Mouse (Mus musculus): ENCODE data around the gene Car12. TPM values are rescaled to one million over a fixed set of nuclear protein-coding genes. Genes with fewer than 3 reads are reported as not detected.

Gene Car12
- total RNA-seq (2017): 0.12 and 0.74 TPM in 2 replicates

DNA sequence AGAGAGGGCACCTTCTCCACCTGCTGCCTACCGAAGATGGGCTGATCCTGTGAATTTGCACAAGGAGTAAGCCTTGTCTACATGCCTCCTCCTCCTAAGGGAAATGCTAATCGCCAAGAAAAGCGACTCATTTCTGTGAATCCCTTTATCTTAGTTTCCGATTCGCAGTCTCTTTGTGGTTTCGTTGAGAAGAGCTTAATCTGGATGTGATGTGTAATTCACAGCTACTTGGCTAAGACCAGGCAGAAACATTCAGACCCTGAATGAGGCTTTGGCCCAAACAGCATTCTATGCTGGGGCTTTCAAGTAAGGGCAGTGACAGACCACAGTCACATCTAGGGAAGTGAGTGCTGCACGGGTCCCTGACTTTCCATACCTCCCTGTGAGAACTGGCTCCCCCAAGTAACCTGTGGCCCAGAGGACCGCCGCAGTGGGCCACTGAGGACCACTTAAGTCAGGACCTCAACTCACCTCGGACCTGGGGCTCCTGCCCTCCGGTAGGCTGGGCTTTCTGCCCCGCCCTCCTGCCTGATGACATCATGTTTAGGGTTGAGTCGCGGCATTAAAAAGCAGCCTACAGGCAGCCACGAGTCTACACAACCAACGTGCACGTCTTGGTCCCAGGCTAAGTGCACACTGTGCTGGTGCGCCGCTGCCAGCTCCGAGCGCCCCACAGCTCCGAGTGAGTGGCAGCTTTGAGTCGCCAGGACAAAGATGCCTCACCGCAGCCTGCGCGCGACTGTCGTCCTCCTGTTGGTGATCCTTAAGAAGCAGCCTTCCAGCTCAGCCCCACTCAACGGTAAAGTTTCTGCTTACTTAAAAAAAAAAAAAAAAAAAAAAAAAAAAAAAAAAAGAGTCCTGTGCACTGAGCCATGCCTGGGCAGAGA is at the start of gene Car12:
Gene Car12, plus strand, starts transcription at position 552 of the 887 bp plus-strand sequence.
- ATAC-seq (ENCODE audit: extremely low read depth, insufficient number of reproducible peaks, low FRiP score, poor library complexity, severe bottlenecking): peak; percentile 58; the same call in 1 of the 2 replicates

DNA sequence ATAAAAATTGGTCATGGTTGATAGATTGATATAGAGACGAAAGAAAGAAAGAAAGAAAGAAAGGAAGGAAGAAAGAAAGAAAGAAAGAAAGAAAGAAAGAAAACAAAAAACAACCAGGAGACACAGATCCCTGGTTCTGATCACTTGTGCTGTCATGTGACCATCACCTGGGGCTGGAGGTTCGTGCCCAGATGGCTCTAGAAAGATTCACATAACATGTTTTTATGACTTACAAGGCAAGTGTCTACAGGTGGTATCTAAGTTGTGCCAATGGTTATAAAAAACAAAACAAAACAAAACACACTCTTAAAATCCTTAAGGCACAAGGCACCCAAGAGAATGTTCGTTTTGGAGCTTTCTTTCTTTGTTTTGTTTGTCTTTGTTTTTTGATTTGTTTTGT is 49.7 kb upstream of the Car12 start:
- ATAC-seq (ENCODE audit: extremely low read depth, insufficient number of reproducible peaks, low FRiP score, poor library complexity, severe bottlenecking): no peak

DNA sequence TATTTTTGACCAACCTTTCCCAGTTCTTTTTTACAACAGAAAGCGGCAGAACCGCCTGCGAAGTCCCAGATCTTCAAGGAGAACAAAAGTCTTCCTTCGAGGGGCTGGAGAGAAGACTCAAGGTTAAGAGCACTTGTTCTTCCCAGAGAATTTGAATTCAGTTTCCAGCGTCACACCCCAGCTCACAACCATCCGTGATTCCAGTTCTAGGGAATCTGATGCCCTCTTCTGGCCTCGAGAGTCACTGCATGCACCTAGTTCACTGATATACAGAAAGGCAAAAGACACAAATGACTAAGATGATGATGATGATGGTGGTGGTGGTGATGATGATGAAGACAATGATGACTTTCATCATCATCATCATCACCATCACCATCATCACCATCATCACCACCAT is 48.9 kb upstream of the Car12 start:
- ATAC-seq (ENCODE audit: extremely low read depth, insufficient number of reproducible peaks, low FRiP score, poor library complexity, severe bottlenecking): no peak

DNA sequence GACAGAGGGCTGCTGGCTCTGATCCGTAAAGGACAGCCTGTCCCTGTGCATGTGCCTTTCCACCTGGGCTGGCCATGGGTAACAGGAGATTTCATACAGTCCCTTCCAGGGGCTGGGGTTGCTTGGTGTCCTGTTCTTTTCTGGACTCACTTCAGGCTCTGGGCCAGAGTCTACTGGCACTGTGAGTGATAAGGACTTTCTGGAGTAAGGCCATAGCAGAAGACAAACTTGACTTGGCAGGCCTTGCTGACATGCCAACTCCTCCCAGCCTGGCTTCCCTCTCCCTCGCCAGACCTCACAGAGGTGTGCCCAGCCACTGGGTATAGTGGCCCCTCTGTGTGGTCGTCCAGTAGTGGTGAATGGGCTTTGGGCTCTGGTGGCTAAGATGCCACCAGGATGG is 47.3 kb upstream of the Car12 start:
- no peak for ATAC-seq (ENCODE audit: extremely low read depth, insufficient number of reproducible peaks, low FRiP score, poor library complexity, severe bottlenecking)

DNA sequence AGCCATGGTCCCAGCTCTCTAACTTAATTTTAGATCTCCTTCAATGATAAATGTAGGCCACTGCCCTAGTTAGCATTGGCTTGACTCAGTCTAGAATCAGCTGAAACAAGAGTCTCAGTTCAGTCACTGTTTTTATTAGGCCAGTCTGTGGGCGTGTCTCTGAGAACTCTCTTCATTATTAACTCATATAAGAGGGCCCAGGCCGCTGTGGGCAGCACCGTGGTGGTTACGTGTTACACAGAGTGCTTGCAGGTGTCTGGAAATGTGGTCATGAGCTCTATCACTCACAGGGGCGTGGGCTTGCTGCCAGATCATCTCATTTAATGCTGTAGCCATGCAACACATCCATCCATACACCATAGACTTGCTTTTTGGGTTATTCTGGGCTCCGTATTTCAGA is 46.4 kb upstream of the Car12 start:
- ATAC-seq (ENCODE audit: extremely low read depth, insufficient number of reproducible peaks, low FRiP score, poor library complexity, severe bottlenecking): no peak

DNA sequence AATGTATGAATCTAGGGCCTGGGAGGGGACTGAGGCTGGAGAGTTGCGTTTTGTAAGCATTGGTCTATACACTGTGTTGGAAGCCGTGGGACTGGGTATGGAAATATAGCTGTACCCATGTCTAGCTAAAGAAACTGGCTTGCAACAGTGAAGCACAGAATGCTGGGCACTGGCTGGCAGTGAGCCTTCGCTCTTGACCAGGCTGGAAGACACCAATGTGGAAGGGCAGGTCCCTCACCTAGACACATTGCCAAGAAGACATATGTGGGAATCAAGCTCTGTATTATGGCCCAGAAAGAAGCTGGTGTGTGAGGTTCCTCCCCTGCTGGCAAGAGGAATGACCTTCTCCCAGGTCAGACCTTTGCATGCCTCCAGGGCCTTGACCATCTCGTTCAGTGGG is 45.6 kb upstream of the Car12 start:
- no peak for ATAC-seq (ENCODE audit: extremely low read depth, insufficient number of reproducible peaks, low FRiP score, poor library complexity, severe bottlenecking)

DNA sequence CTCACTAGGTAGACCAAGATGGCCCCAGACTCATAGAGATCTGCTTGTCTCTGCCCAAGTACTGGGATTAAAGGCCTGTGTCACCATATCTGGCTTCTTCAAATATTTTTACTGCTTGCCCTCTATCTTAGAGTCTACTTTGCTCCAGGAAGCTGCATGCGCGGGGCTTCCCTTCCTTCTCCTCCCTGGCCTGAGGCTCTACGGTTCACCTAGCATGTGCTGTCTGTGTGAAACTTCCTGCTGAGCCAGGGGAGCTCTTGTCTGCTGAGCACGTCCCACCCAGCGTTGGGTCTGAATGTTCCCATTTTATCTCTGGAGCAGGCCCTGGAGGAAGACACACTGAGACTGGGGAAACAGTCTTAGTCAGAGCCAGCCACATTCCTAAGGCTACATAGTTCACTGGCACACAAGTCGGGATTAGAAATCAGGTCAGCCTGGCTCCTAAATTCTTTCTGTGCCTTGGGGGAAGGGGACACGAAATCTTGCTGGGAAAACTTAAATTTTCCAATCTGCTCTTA is 43.9 kb upstream of the Car12 start:
- ATAC-seq (ENCODE audit: extremely low read depth, insufficient number of reproducible peaks, low FRiP score, poor library complexity, severe bottlenecking): no peak

DNA sequence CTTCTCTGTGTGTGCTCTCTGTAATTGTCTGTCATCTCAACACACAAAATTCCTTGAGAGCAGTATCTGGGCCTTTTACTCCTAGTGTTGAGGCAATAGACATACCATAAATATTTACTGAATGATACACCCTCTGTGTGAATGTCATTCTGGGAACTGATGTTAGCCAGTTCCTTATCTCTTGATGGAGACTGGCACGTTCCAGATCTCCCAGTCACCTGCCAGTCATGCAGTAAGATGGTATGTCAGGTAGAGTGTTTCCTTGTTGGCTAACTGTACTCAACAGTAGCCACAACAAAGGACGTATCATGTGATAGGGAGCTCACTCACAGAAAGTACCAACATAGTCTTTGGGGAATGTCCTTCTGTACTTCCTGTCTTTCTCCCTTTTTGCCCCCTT is 39.7 kb upstream of the Car12 start:
- no peak for ATAC-seq (ENCODE audit: extremely low read depth, insufficient number of reproducible peaks, low FRiP score, poor library complexity, severe bottlenecking)

DNA sequence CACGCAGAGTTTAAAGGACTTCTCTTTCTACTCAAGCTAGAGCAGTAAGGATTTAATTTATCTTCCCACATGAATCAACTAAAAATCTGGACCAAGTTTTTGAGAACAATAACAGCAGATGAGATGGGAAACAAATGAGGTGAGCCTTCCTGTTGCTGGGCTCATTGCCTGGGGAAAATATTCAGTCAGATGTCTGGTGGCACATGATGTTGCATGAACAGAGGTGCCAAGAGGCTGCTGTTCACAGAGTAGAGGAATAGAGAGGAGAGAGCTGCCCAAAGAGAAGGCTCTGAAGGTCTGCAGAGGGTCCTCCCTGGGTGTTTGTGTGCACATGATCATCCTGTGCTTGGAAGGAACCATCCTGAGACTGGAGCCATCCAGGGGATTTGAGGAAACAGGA is 37.9 kb upstream of the Car12 start:
- ATAC-seq (ENCODE audit: extremely low read depth, insufficient number of reproducible peaks, low FRiP score, poor library complexity, severe bottlenecking): no peak

DNA sequence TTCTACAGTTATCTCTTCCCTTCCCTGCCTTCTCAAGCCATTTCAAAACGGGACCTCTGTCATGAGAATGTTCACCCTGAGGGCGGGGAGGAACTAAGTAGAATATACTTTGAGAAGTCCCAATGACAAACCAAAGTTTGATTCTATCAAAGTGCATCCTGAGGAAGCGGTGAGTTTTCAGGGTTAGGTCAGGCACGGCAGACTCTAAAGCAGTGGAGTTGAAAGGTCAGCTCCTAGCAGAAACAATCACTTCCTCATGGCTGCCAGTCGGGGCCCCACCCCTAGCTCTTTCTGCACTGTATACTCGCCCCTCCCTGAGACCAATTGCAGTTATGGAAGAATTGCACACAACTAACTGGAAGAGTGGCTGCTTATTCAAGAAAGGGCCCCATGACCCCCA is 33.4 kb upstream of the Car12 start:
- peak; percentile 60; the same call in 1 of the 2 replicates for ATAC-seq (ENCODE audit: extremely low read depth, insufficient number of reproducible peaks, low FRiP score, poor library complexity, severe bottlenecking)

DNA sequence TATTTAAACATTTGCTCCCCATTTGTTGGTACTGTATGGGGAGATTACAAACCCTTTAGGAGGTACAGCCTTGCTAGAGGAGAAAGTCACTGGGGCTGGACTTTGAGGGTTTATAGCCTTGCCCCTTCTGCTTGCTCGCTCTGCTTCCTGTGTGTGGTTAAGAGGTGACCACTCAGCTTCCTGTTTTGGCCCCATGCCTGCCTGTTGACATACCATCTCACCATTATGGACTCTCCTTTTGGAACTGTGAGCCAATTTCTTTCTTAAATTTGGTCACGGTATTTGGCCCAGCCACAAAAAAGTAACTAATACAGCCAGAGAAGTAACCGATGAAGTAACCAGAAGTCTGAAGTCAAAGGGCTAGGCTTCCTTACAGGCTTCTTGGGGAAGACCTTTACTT is 30.7 kb upstream of the Car12 start:
- peak; percentile 93 for ATAC-seq (ENCODE audit: extremely low read depth, insufficient number of reproducible peaks, low FRiP score, poor library complexity, severe bottlenecking)

DNA sequence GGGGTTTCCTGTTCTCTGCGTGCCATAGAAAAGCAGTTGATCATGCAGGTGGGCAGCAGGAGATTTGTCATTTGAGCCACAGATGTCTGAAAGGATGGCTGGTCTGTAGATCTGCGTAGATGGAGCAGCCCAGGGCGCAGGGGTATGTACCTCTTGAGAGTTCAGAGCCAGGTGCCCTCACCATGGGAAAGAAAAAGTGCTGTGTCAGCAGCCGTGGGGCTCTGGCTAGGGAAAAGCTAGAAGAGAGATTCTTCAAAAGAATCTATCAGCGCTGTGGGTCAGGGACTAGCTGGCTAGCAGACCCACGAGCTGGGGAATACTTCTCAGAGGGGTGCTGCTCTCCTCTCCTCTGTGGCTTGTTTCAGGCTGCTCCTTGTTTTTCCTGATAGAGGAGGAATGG is 27.8 kb upstream of the Car12 start:
- ATAC-seq (ENCODE audit: extremely low read depth, insufficient number of reproducible peaks, low FRiP score, poor library complexity, severe bottlenecking): no peak

DNA sequence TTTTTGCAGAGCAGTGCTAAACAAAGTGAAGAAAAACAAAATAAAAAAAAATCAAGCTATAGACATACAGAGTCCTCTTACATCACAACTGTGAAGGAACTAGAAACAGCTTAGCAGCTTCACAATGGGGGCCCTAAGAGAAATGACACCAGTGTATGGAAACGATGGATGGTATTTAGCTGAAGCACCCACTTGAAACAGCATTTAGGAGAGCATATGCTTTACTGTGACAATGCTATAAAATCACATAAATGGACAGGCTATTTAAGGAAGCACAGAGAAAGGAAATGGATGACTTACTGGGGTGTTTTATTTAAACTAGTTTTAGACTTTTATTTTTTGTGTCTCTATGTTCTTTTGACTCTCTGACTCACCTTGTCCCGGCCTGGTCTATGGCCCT is 25.8 kb upstream of the Car12 start:
- ATAC-seq (ENCODE audit: extremely low read depth, insufficient number of reproducible peaks, low FRiP score, poor library complexity, severe bottlenecking): no peak

DNA sequence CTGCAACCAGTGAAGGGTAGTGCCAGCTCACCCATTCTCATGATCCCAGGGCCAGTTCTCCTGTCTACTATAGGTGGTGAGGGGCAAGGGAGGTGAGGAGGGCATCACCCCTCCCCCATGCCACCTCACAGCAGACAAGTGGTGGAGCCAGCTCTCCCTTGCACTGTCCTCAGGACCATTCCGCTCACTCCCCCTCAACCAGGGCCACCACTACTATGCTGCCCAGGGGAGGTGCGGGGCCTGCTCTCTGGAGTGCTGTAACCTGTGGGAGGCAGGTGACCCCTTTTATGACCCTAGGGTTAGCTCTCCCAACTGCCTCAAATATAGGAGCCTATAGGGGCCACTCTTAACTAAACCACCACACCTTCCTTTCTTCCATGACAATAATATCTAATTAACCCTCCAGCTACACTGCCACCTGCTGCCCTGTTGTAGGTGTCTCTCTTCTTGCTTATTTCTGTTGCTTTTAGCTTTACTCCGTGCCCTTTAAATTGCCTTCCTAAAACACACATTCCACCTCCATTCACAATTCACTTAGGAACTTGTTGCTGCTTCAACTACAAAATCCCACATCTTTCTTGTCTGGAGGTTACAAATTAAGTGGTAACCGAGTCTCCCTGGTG is 21.7 kb upstream of the Car12 start:
- 0 out of 2 replicates have a peak, but pooled peaks have one; percentile 16 for ATAC-seq (ENCODE audit: extremely low read depth, insufficient number of reproducible peaks, low FRiP score, poor library complexity, severe bottlenecking)

DNA sequence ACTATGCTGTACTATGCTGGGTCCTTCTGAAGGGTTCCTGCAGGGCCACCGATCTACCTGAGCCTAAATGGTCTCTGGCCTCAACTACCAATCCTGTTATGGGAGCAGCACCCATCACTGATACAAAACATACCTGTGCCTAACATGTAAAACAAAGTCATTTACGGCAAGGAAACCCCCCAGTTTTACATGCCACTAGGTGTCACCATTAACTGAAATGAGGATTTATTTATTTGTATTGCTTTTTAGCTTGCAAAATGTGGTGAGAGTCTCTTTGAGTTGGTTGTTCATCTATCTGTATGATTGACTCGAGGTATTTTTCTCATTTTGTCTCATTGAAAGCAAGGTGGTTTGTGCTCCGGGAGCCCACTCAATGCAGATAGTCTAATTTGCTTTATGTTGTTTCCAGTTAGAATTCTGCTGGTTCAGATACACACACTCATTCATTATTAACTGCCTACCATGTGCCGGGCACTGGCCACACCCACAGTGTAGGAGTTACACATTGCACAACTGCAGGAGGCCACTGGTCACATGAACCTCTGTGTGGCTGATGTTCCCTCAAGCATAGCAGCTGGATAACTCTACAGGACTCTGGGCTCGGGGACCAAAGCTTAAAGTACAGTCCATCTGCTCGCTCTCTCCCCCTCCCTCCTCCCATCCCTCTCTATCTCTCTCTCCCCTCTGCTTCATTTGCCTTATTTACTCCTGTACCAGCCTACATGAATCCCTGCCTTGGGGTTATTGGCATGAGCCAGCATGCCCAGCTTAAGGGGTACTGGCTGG is 15.9 kb upstream of the Car12 start:
- ATAC-seq (ENCODE audit: extremely low read depth, insufficient number of reproducible peaks, low FRiP score, poor library complexity, severe bottlenecking): 0 out of 2 replicates have a peak, but pooled peaks have one; percentile 39

DNA sequence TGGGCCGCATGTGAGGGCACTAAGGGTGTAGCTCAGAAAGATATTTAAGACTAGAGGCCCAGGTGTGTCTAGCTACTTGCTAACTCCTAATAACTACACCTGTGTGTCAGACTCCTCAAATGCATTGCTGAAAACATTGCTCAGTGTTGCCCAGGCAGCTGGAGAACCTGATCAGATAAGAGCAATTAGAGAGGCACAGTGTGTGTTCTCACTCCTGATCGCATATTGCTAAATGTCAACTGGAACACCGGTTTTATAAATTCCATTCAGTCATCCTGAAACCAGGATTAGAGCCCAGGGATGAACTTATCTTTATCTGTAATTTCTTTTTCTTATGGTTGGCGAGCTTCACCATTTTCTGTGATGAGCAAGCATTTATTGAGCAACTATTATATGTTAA is 13.7 kb upstream of the Car12 start:
- ATAC-seq (ENCODE audit: extremely low read depth, insufficient number of reproducible peaks, low FRiP score, poor library complexity, severe bottlenecking): no peak

DNA sequence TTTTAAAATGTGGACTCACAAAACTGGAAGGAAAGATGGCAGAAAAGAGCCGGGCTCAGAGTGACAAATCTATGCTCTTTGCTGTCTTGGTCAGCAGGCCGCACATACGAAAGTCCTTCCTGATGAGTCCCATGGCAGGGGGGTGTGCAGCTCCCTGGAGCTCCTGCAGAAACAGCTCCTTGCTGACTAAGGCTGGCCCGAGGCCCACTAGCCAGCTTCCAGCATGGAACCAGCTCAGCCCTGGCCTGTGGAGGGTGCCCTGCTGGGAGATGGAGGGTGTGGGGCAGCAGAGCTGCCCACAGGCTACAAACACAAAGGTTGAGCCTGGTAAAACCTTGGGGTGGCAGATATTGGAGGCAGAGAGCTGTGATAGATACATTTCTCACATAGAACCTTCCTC is 10.5 kb upstream of the Car12 start:
- ATAC-seq (ENCODE audit: extremely low read depth, insufficient number of reproducible peaks, low FRiP score, poor library complexity, severe bottlenecking): no peak

DNA sequence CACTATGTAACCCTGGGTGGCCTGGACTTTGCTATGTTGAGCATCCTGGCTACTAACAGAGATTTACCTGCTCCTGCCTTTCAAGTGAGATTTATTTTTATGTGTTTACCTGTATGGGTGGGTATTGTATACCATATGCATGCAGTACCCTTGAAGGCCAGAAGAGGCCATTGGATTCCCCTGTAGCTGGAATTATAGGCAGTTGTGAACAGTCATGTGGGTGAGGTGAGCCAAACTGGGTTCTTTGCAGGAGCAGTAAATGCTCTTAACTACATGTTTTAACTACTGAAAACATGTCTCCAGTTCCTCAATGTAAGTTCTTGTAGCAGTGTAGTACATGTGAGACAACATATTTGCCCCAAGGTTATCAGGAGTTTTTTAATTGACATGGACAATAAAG is 8.1 kb upstream of the Car12 start:
- ATAC-seq (ENCODE audit: extremely low read depth, insufficient number of reproducible peaks, low FRiP score, poor library complexity, severe bottlenecking): peak; percentile 49; the same call in 1 of the 2 replicates

DNA sequence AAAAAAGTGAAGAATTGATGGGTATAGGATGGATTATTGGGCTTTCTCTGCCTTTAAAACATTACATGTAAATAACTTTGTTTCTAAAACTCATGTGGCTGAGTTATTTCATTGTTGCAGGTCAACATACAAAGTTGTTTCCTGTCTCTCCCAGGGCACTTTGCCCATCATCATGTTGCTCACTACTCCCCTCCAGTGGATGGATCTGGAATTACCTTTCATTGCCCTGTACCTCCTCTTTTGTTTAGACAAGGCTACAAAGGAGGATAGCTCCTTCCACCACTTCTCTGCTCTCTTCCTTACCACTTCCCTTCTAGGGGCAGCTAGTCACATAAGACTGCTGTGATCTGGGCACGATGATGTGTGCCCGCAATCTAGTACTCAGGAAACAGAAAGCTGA is 7.7 kb upstream of the Car12 start:
- peak; percentile 92 for ATAC-seq (ENCODE audit: extremely low read depth, insufficient number of reproducible peaks, low FRiP score, poor library complexity, severe bottlenecking)
